Mouse (Mus musculus) layer of hippocampus, postnatal 10 days (tissue): ENCODE results near the gene Ttc4. TPM values are rescaled to one million over a fixed set of nuclear protein-coding genes. Genes with fewer than 3 reads are reported as not detected.

Experiments
- DNase-seq, 2 experiments: peaks; one replicate each; pipeline ENCODE4 v3.0.0; 2021; ENCODE audit warnings: low spot score in 2 of 2
- total RNA-seq, 2 experiments: library from RNA; stranded (reverse); gene quantifications; 2 replicates each; pipeline ENCODE4 v1.2.3; 2021

Ttc4 gene
- total RNA-seq, 2 experiments from 2014 or later = 44.5 to 52.2 TPM

DNA sequence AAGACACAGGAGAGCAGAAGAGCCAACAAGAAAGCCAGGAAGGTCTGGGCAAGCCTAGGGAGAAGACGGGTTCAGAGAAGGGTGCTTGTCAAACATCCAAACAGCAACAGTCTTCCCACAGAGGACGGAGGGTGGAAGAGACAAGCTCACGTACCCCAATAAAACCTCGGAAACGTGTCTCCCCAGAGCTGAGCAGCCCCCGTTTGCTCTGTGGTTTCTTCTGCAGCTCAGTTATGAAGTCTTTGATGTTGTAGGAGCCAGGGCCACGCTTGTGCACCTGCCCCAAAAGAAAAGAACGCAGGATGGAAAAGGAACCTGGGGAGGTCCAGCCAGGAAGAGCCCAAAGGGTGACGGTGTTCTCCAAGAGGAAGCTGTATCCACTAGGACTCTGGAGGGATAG lies 63.9 kb downstream of the Ttc4 start:
- no peak for DNase-seq

DNA sequence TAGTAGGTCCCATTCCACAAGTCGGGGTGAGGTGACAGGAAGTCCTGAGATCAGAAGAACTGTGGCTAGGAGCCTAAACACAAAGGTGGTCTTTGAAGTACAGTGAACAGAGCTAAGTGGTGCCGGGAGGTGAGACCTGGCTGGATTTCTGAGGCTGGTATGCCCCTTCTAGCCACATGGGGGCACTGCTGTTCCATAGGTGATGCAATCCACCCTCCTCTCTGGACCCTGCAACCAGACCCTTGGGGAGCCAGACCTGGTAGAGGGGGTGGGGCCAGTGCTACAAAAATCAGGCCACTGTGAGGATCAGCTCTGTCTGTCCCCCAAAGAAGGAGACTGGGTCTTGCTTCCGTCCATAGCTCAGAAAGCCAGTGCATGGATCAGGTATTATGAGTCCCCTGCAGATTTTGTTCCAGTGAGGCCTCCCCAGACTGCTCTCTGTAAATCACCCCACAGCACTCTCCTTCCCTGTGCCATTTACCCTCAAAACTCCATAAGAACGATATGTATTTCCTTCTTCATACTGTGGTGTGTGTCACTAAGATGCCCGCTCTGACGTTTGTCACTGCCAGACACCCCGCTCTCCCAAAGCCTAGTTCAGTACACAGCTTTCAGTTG lies 64.5 kb downstream of the Ttc4 start:
- DNase-seq = peak; percentile 85 to 88

DNA sequence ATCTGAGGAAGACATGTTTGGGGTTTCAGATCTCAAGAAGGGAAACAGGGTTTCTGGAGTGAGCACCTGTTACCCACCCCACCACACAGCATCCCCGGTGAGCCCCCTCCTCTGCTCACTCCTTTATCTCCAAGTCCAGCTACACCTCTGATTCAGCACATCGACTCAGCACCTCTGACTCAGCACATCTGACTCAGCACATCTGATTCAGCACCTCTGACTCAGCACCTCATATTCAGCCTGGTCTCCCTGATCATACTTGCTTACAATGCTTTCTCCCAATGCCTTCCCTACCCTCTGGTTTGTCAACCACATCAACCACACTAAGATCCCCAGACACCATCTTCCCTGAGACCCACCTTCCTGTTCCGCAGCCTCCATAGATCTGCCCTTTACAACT lies 65.2 kb downstream of the Ttc4 start:
- no peak for DNase-seq

DNA sequence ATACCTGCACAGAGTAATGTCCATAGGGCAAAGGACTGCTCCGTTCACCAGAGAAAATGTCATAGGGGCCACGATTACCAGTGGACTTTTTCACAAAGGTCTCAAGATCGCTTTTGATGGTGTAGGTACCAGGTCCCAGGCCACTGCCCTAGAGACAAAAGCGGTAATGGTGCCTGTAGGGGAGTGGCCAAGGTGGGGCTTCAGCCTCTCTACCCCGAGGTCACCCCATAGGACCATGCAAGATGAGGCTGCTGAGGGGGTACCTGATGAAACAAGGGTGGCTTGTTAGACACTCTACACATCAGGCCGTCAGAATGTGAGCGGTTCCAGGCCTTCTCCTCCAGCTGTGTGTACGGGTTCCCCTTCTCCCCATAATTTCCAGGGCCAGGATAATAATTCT lies 65.6 kb downstream of the Ttc4 start:
- no peak for DNase-seq

Other genes with a start within 250 kb of the Ttc4 start
- 1 to 10 TPM; 1.2 to 1.3 TPM for gene Pcsk9, start 214.6 kb downstream of the Ttc4 start, total RNA-seq
- not detected for gene Bsnd, start 186.7 kb downstream of the Ttc4 start, total RNA-seq
- gene Dhcr24, start 117.9 kb downstream of the Ttc4 start, total RNA-seq = 10 to 100 TPM; 94.3 to 97.7 TPM
- gene Lexm, start 61.7 kb downstream of the Ttc4 start, total RNA-seq = under 1 TPM in 1 of 2 experiments, not detected in 1; 0.30 TPM
- gene Ttc22, start 56.5 kb downstream of the Ttc4 start, total RNA-seq = 1 to 10 TPM in 1 of 2 experiments, under 1 TPM in 1; 0.87 to 1.9 TPM
- 1 to 10 TPM; 8.3 to 8.6 TPM for gene Pars2, start 27.9 kb downstream of the Ttc4 start, total RNA-seq
- gene Mroh7, start 52.0 kb upstream of the Ttc4 start, total RNA-seq = 1 to 10 TPM; 1.9 to 3.5 TPM
- gene Fam151a, start 54.9 kb upstream of the Ttc4 start, total RNA-seq = not detected
- 10 to 100 TPM; 19.4 to 21.1 TPM for gene Acot11, start 126.1 kb upstream of the Ttc4 start, total RNA-seq
- 100 to 1,000 TPM in 1 of 2 experiments, 10 to 100 TPM in 1; 89.5 to 106 TPM for gene Ssbp3, start 231.8 kb upstream of the Ttc4 start, total RNA-seq